Mouse (Mus musculus) lung, embryonic 16.5 days (tissue): ENCODE measurements around the gene Grb14. TPM values are rescaled to one million over a fixed set of nuclear protein-coding genes. Genes with fewer than 3 reads are reported as not detected.

Experiments used
- ATAC-seq: fragments of 200-750 bp; cut with Nextera tagmentation; 2 replicates; pipeline ENCODE4 v1.8.0; 2017; ENCODE audit warnings: low read depth, mild to moderate bottlenecking, moderate library complexity
- H3K27ac ChIP-seq: fragments of 300-500 bp; sonication (generic); 2 replicates; pipeline ENCODE4 v1.5.1; 2014; ENCODE audit warnings: mild to moderate bottlenecking, control low read depth, low read length
- H3K27me3 ChIP-seq: fragments of 300-500 bp; sonication (generic); 2 replicates; pipeline ENCODE4 v1.6.1; 2014; ENCODE audit warnings: low read depth, low read length, mixed read lengths; ENCODE audit not compliant: control insufficient read depth, insufficient read depth
- H3K36me3 ChIP-seq: fragments of 300-500 bp; sonication (generic); 2 replicates; pipeline ENCODE4 v1.6.1; 2014; ENCODE audit warnings: low read length; ENCODE audit not compliant: control insufficient read depth, insufficient read depth
- H3K4me1 ChIP-seq: fragments of 300-500 bp; sonication (generic); replicated peaks from 2 replicates; pipeline ENCODE4 v1.6.1; 2014; ENCODE audit warnings: low read length, mixed read lengths; ENCODE audit not compliant: control insufficient read depth, insufficient read depth
- H3K4me2 ChIP-seq: fragments of 300-500 bp; sonication (generic); 2 replicates; pipeline ENCODE4 v1.6.1; 2014; ENCODE audit warnings: low read depth, low read length, control low read depth
- H3K4me3 ChIP-seq: fragments of 300-500 bp; sonication (generic); 2 replicates; pipeline ENCODE4 v1.5.1; 2014; ENCODE audit warnings: mild to moderate bottlenecking, low read length, control low read depth
- H3K9ac ChIP-seq: fragments of 300-500 bp; sonication (generic); 2 replicates; pipeline ENCODE4 v1.6.1; 2014; ENCODE audit warnings: low read length, control low read depth
- H3K9me3 ChIP-seq: fragments of 300-500 bp; sonication (generic); 2 replicates; pipeline ENCODE4 v1.6.1; 2016; ENCODE audit warnings: low read length; ENCODE audit not compliant: control insufficient read depth
- WGBS: fragments of 180-500 bp; shearing (Covaris S2); extraction: QIAGEN DNeasy Blood & Tissue Kit; methylation state at CpG from one replicate; pipeline ENCODE4 v1.1.7; 2014; 5-methylcytosine and 5-hydroxymethylcytosine counted together
- polyA plus RNA-seq: library from polyadenylated mRNA; unstranded; fragments of >200 nt; fragmentation: Nextera tagmentation; extraction: Ambion mirVana; gene quantifications from 2 replicates; pipeline ENCODE4 v1.2.1, GENCODE M21; 2015

Grb14 gene
- polyA plus RNA-seq, 1 experiment from 2014 or later, result 40.6 TPM

- Histone ChIP-seq H3K9ac (no peak overlapping the region), H3K27ac (no peak overlapping the region), H3K27me3 (no peaks in the 10 kb centered on the region), H3K36me3 (no peaks in the 10 kb centered on the region), H3K4me2 (no peak overlapping the region), H3K4me3 (no peak overlapping the region), H3K9me3 (no peaks in the 10 kb centered on the region), H3K4me1 (no peaks in the 10 kb centered on the region)
- 85% methylated on average over 2 of the region's 2 CpGs for WGBS
- no peak for ATAC-seq
Observed at GRCm38 (mm10) chr2:64995048-64995447, 29.7 kb downstream of the Grb14 start.

- no peaks in the 10 kb centered on the region for H3K36me3 ChIP-seq
- no peaks in the 10 kb centered on the region for H3K4me1 ChIP-seq
- WGBS, result 93% methylated on average over 2 of the region's 2 CpGs
- H3K9me3 ChIP-seq, result no peaks in the 10 kb centered on the region
- H3K9ac ChIP-seq, result no peak overlapping the region
- H3K4me3 ChIP-seq, result no peak overlapping the region
- no peak overlapping the region for H3K27ac ChIP-seq
- no peaks in the 10 kb centered on the region for H3K27me3 ChIP-seq
- no peak for ATAC-seq
- H3K4me2 ChIP-seq, result no peak overlapping the region
Observed at GRCm38 (mm10) chr2:64989426-64990187, 35.2 kb downstream of the Grb14 start.

- no peak for ATAC-seq
- Histone ChIP-seq H3K4me3 (no peak overlapping the region), H3K9me3 (no peaks in the 10 kb centered on the region), H3K4me2 (no peak overlapping the region), H3K36me3 (0 out of 2 replicates have a peak, but pooled peaks cover 2% of the 10 kb centered on the region), H3K27me3 (no peaks in the 10 kb centered on the region), H3K27ac (no peak overlapping the region), H3K9ac (no peak overlapping the region), H3K4me1 (no peaks in the 10 kb centered on the region)
- 69% methylated on average over 3 of the region's 3 CpGs for WGBS
Observed at GRCm38 (mm10) chr2:64987782-64988181, 37.0 kb downstream of the Grb14 start.

- no peaks in the 10 kb centered on the region for H3K9me3 ChIP-seq
- H3K9ac ChIP-seq, result no peak overlapping the region
- H3K36me3 ChIP-seq, result no peaks in the 10 kb centered on the region
- H3K4me3 ChIP-seq, result no peak overlapping the region
- ATAC-seq, result no peak
- no peak overlapping the region for H3K4me2 ChIP-seq
- H3K27me3 ChIP-seq, result no peaks in the 10 kb centered on the region
- WGBS, result 41% methylated on average over 5 of the region's 5 CpGs
- H3K27ac ChIP-seq, result peak overlapping the region; percentile 24; the same call in 1 of the 2 replicates
- H3K4me1 ChIP-seq, result peaks cover 13% of the 10 kb centered on the region
Observed at GRCm38 (mm10) chr2:64975546-64975945, 49.2 kb downstream of the Grb14 start.

GRCm38 (mm10) chr2:64974549-64974948 is 50.2 kb downstream of the Grb14 start:
- no peak overlapping the region for H3K27ac ChIP-seq
- H3K9ac ChIP-seq, result no peak overlapping the region
- H3K4me1 ChIP-seq, result peaks cover 13% of the 10 kb centered on the region
- ATAC-seq, result 0 out of 2 replicates have a peak, but pooled peaks have one; percentile 53
- no peak overlapping the region for H3K4me2 ChIP-seq
- no peak overlapping the region for H3K4me3 ChIP-seq
- 56% methylated on average over 2 of the region's 2 CpGs for WGBS
- no peaks in the 10 kb centered on the region for H3K36me3 ChIP-seq
- no peaks in the 10 kb centered on the region for H3K27me3 ChIP-seq
- no peaks in the 10 kb centered on the region for H3K9me3 ChIP-seq

GRCm38 (mm10) chr2:64973819-64974441 is 50.9 kb downstream of the Grb14 start:
- no peaks in the 10 kb centered on the region for H3K36me3 ChIP-seq
- H3K9me3 ChIP-seq, result no peaks in the 10 kb centered on the region
- ATAC-seq, result no peak
- no peaks in the 10 kb centered on the region for H3K27me3 ChIP-seq
- 53% methylated on average over 10 of the region's 10 CpGs for WGBS
- peak overlapping the region; percentile 13; the same call in 1 of the 2 replicates for H3K27ac ChIP-seq
- no peak overlapping the region for H3K4me3 ChIP-seq
- no peak overlapping the region for H3K4me2 ChIP-seq
- H3K9ac ChIP-seq, result no peak overlapping the region
- H3K4me1 ChIP-seq, result peaks cover 13% of the 10 kb centered on the region

- H3K36me3 ChIP-seq, result no peaks in the 10 kb centered on the region
- H3K4me1 ChIP-seq, result peaks cover 13% of the 10 kb centered on the region
- H3K27me3 ChIP-seq, result no peaks in the 10 kb centered on the region
- H3K4me3 ChIP-seq, result no peak overlapping the region
- no peak overlapping the region for H3K9ac ChIP-seq
- peak overlapping the region; percentile 49; the same call in 1 of the 2 replicates for H3K27ac ChIP-seq
- H3K4me2 ChIP-seq, result no peak overlapping the region
- no peaks in the 10 kb centered on the region for H3K9me3 ChIP-seq
- 8% methylated on average over 1 of the region's 1 CpGs for WGBS
- 0 out of 2 replicates have a peak, but pooled peaks have one; percentile 42 for ATAC-seq
Observed at GRCm38 (mm10) chr2:64973125-64973524, 51.7 kb downstream of the Grb14 start.

- Histone ChIP-seq H3K27me3 (no peaks in the 10 kb centered on the region), H3K36me3 (no peaks in the 10 kb centered on the region), H3K4me3 (no peak overlapping the region), H3K27ac (no peak overlapping the region), H3K4me1 (peaks cover 13% of the 10 kb centered on the region), H3K4me2 (no peak overlapping the region), H3K9me3 (no peaks in the 10 kb centered on the region), H3K9ac (no peak overlapping the region)
- ATAC-seq, result no peak
- 32% methylated on average over 5 of the region's 5 CpGs for WGBS
Observed at GRCm38 (mm10) chr2:64971828-64972227, 53.0 kb downstream of the Grb14 start.

GRCm38 (mm10) chr2:64970992-64971391 is 53.8 kb downstream of the Grb14 start:
- Histone ChIP-seq H3K4me3 (no peak overlapping the region), H3K9me3 (no peaks in the 10 kb centered on the region), H3K4me2 (no peak overlapping the region), H3K27ac (no peak overlapping the region), H3K36me3 (no peaks in the 10 kb centered on the region), H3K4me1 (peaks cover 11% of the 10 kb centered on the region), H3K27me3 (no peaks in the 10 kb centered on the region), H3K9ac (no peak overlapping the region)
- no peak for ATAC-seq
- 71% methylated on average over 8 of the region's 8 CpGs for WGBS
